Mouse (Mus musculus) bone marrow macrophage, adult 2 months (primary cell): ENCODE data around the gene Hist2h2ab.
"Not testable (repeated sequence)": the region's sequence is repeated elsewhere in the genome, so short reads cannot be mapped to it uniquely, and the experiment has no call there.

ENCODE experiments used
- CTCF ChIP-seq: IDR thresholded peaks from 2 replicates; pipeline ENCODE4 v1.5.1; 2012; ENCODE audit warnings: low read depth, mild to moderate bottlenecking, low read length, moderate library complexity
- POLR2A ChIP-seq: IDR thresholded peaks from 2 replicates; pipeline ENCODE4 v1.6.1; 2012; ENCODE audit warnings: mild to moderate bottlenecking, low read depth, low read length, borderline replicate concordance

GRCm38 (mm10) chr3:96245003-96245886 lies 25.6 kb downstream of the Hist2h2ab start, which contains the start of gene Hist2h2aa1:
- TF ChIP-seq CTCF, POLR2A: not testable (repeated sequence)
